In the genomic region with DNA sequence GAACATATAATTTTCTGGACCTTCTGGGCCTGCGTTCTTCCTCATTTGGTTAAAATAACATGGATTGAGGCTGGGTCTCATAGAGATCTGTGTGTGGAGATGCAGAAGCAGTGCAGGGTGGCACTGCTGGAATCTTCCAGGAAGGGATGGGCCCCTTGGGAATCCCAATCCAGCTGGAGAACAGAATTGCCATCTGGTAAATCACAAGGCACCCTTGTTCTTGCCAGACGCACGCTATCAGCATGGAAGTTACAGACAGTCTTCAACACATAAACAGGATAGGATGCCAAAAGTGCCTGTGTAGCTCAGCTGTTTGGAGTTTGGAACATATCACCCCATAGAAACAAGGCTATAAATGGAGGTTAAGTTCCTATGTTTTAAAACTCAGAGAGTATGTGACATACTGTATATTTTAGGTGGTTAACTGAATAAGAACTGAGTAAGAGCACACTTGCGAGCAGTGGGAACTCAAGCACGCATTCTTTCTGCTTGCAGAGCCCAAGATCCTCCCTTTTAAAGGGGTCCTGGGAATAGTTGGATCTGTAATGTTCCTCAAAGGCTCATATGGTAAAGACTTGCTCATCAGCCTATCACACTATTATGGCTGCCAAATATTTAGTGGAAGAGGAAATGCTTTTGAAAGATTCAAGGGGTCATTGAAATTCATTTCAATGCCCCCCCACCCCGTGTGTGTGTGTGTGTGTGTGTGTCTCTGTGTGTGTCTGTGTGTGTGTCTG, we compare ENCODE assay signal across 11 mouse cellular contexts.
DNase-seq lines count a peak whose midpoint lies in the region; ATAC-seq lines count a peak whose summit lies in the region.
"Had no signal": no experiment of that assay in that cellular context is flagged by ENCODE, and none has a peak within 500 bp of the region (broad histone marks: within the 10 kb centered on the region; RNA-seq: fewer than 3 reads in every experiment).

No protein-coding gene starts in this region.

- H3K27me3 ChIP-seq in forebrain, embryonic 14.5 days (replicated peaks; ENCODE audit: control insufficient read depth, insufficient read depth, low read length): no peaks in the 10 kb centered on the region
- H3K27me3 ChIP-seq in forebrain, embryonic 12.5 days: no peaks in the 10 kb centered on the region
- no peaks in the 10 kb centered on the region for H3K27me3 ChIP-seq in forebrain, embryonic 16.5 days (replicated peaks; ENCODE audit: control insufficient read depth, insufficient read depth, low read length)
- H3K27me3 ChIP-seq: limb, embryonic 12.5 days had no signal

- H3K4me2 ChIP-seq in forebrain, embryonic 14.5 days (ENCODE audit: low read length): no peak overlapping the region
- H3K4me2 ChIP-seq in forebrain, embryonic 12.5 days: no peak overlapping the region
- no peak overlapping the region for H3K4me2 ChIP-seq in forebrain, embryonic 16.5 days (ENCODE audit: low read length)
- H3K4me2 ChIP-seq: limb, embryonic 12.5 days had no signal

- H3K9me3 ChIP-seq in forebrain, embryonic 14.5 days (replicated peaks; ENCODE audit: control insufficient read depth, low read length): no peaks in the 10 kb centered on the region
- no peaks in the 10 kb centered on the region for H3K9me3 ChIP-seq in forebrain, embryonic 12.5 days
- no peaks in the 10 kb centered on the region for H3K9me3 ChIP-seq in forebrain, embryonic 16.5 days (ENCODE audit: control insufficient read depth, low read length)
- H3K9me3 ChIP-seq: limb, embryonic 12.5 days had no signal

- no peaks in the 10 kb centered on the region for H3K36me3 ChIP-seq in forebrain, embryonic 14.5 days (ENCODE audit: control insufficient read depth, insufficient read depth, low read length)
- H3K36me3 ChIP-seq in forebrain, embryonic 12.5 days (replicated peaks): no peaks in the 10 kb centered on the region
- H3K36me3 ChIP-seq in forebrain, embryonic 16.5 days (ENCODE audit: control insufficient read depth, insufficient read depth): no peaks in the 10 kb centered on the region
- H3K36me3 ChIP-seq: limb, embryonic 12.5 days had no signal

- no peaks in the 10 kb centered on the region for H3K4me1 ChIP-seq in forebrain, embryonic 14.5 days (ENCODE audit: control insufficient read depth, insufficient read depth, low read length)
- H3K4me1 ChIP-seq in forebrain, embryonic 12.5 days: no peaks in the 10 kb centered on the region
- H3K4me1 ChIP-seq in forebrain, embryonic 16.5 days (replicated peaks; ENCODE audit: control insufficient read depth, insufficient read depth, low read length): no peaks in the 10 kb centered on the region
- H3K4me1 ChIP-seq: limb, embryonic 12.5 days had no signal

- no peak overlapping the region for H3K9ac ChIP-seq in forebrain, embryonic 14.5 days (ENCODE audit: low read length)
- no peak overlapping the region for H3K9ac ChIP-seq in forebrain, embryonic 12.5 days
- no peak overlapping the region for H3K9ac ChIP-seq in forebrain, embryonic 16.5 days (replicated peaks; ENCODE audit: low read depth, low read length)
- H3K9ac ChIP-seq: limb, embryonic 12.5 days had no signal

- no peak overlapping the region for H3K27ac ChIP-seq in forebrain, embryonic 14.5 days (ENCODE audit: low read depth, low read length)
- no peak overlapping the region for H3K27ac ChIP-seq in forebrain, embryonic 12.5 days
- H3K27ac ChIP-seq in forebrain, embryonic 16.5 days (ENCODE audit: low read length): no peak overlapping the region
- H3K27ac ChIP-seq: heart, adult 2 months; limb, embryonic 12.5 days had no signal

- no peak overlapping the region for H3K4me3 ChIP-seq in forebrain, embryonic 14.5 days (ENCODE audit: low read depth, low read length)
- no peak overlapping the region for H3K4me3 ChIP-seq in forebrain, embryonic 12.5 days (replicated peaks)
- no peak overlapping the region for H3K4me3 ChIP-seq in forebrain, embryonic 16.5 days (replicated peaks; ENCODE audit: low read length)
- H3K4me3 ChIP-seq: heart, adult 2 months; limb, embryonic 12.5 days had no signal

- peak; percentile 88 for ATAC-seq in forebrain, embryonic 14.5 days
- no peak for ATAC-seq in forebrain, embryonic 12.5 days (ENCODE audit: low FRiP score)
- peak; percentile 96 for ATAC-seq in forebrain, embryonic 16.5 days
- no peak for ATAC-seq in megakaryocyte progenitor cell, adult 5-6 weeks (replicated peaks; ENCODE audit: poor library complexity)
- ATAC-seq: midbrain, embryonic 16.5 days had no signal

- DNase-seq in forebrain, embryonic 14.5 days (ENCODE audit: low spot score): peak; percentile 87
- DNase-seq in layer of hippocampus, adult 9-10 months (ENCODE audit: low spot score): peak; percentile 50
- peak; percentile 61 for DNase-seq in lung, postnatal 10 days
- no peak for DNase-seq in spleen, postnatal 4 days (ENCODE audit: low spot score in 2 of 2)
- no peak for DNase-seq in kidney, adult 8-10 months

- WGBS in forebrain, embryonic 14.5 days: 83% methylated on average over 6 of the region's 6 CpGs
- 89% methylated on average over 6 of the region's 6 CpGs for WGBS in forebrain, embryonic 12.5 days
- 64% methylated on average over 6 of the region's 6 CpGs for WGBS in forebrain, embryonic 16.5 days

Comparison
In these comparisons a context has a peak if more than half of its experiments do, and no peak if none do; other contexts are left out.
1. ATAC-seq: peak in forebrain, embryonic 14.5 days (single experiment) and forebrain, embryonic 16.5 days (single experiment); none in forebrain, embryonic 12.5 days (single experiment) and megakaryocyte progenitor cell, adult 5-6 weeks (single experiment).
2. DNase-seq: peak in forebrain, embryonic 14.5 days (single experiment), layer of hippocampus, adult 9-10 months (single experiment) and lung, postnatal 10 days (single experiment); none in spleen, postnatal 4 days (0 of 2) and kidney, adult 8-10 months (0 of 2).